Mouse (Mus musculus): ENCODE measurements around the gene Mfsd11. TPM values are rescaled to one million over a fixed set of nuclear protein-coding genes. Genes with fewer than 3 reads are reported as not detected.
"Not testable (repeated sequence)": the region's sequence is repeated elsewhere in the genome, so short reads cannot be mapped to it uniquely, and the experiment has no call there.

Mfsd11 gene
- total and polyA plus RNA-seq, 3 experiments: 6.6 to 45.9 (median 22.0) TPM

GRCm38 (mm10) chr11:116843261-116844233 lies 8.7 kb upstream of the Mfsd11 start, which contains the start of the genes Mettl23 and Jmjd6:
Gene Mettl23 (plus strand): TSS chr11:116843278.
Gene Jmjd6 (minus strand): TSS chr11:116843449.
- peak within 1 kb of the TSS; percentile 89 for H3K4me3 ChIP-seq (ENCODE audit: low read depth, low read length)
- DNase-seq (ENCODE audit: low spot score): peak; percentile 94
- H3K27me3 ChIP-seq (ENCODE audit: insufficient read depth, low read length): no peaks in the 10 kb centered on the region
- no peaks in the 10 kb centered on the region for H3K9me3 ChIP-seq (replicated peaks)
- peaks cover 54% of the 10 kb centered on the region for H3K4me1 ChIP-seq (ENCODE audit: insufficient read depth, low read depth, low read length)
- no peak for TF ChIP-seq GATA1 (IDR thresholded peaks at IDR 0.05; ENCODE audit: borderline replicate concordance, low read length)
- no peak for TF ChIP-seq GATA2 (IDR thresholded peaks at IDR 0.05; ENCODE audit: borderline replicate concordance, low read depth, low read length)
- TF ChIP-seq POLR2AphosphoS5 (IDR thresholded peaks at IDR 0.05; ENCODE audit: insufficient replicate concordance, low read depth, low read length): no peak
- TF ChIP-seq CTCF (IDR thresholded peaks at IDR 0.05; ENCODE audit: low read depth, low read length): no peak
- TF ChIP-seq TAL1 (conservative IDR thresholded peaks at IDR 0.05; ENCODE audit: low read depth, low read length): no peak
- peak; percentile 81 for ATAC-seq (ENCODE audit: extremely low read depth, insufficient number of reproducible peaks, low FRiP score, poor library complexity, severe bottlenecking)
- H3K36me3 ChIP-seq (replicated peaks): peaks cover 67% of the 10 kb centered on the region

DNA sequence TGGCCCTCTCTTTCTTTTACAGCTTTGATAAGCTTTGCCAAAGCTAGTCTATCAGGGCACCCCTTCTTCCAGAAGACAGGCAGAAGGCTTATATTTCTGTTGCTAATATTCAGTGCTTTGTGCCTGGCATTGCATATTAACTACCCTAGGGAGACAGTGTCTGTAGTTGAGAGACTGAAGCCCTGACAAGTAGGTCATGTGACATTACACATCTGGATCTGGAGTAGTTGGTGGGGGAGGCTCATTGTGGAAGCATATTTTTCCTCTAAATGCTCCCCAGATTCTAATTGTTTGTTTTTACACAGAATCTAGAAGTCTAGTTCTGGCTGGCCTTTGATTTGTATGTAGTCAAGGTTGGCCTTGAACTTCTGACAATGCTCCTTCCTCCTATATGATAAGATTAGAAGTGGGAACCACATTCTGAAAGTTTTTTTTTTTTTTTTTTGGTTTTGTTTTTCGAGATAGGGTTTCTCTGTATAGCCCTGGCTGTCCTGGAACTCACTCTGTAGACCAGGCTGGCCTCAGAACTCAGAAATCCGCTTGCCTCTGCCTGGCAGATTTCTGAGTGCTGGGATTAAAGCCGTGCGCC lies 5.6 kb upstream of the Mfsd11 start:
- Histone ChIP-seq H3K4me3 (ENCODE audit: low read depth, low read length) (no peak overlapping the region), H3K36me3 (replicated peaks) (peaks cover 53% of the 10 kb centered on the region), H3K4me1 (ENCODE audit: insufficient read depth, low read depth, low read length) (peaks cover 31% of the 10 kb centered on the region), H3K27me3 (ENCODE audit: insufficient read depth, low read length) (no peaks in the 10 kb centered on the region), H3K9me3 (replicated peaks) (no peaks in the 10 kb centered on the region)
- no peak for DNase-seq (ENCODE audit: low spot score)
- ATAC-seq (ENCODE audit: extremely low read depth, insufficient number of reproducible peaks, low FRiP score, poor library complexity, severe bottlenecking): no peak
- TF ChIP-seq POLR2AphosphoS5 (IDR thresholded peaks at IDR 0.05; ENCODE audit: insufficient replicate concordance, low read depth, low read length) (peak; percentile 73; the same call in 1 of the 2 replicates), GATA2 (IDR thresholded peaks at IDR 0.05; ENCODE audit: borderline replicate concordance, low read depth, low read length) (no peak)

GRCm38 (mm10) chr11:116847187-116848085 lies 4.8 kb upstream of the Mfsd11 start:
- H3K27me3 ChIP-seq (ENCODE audit: insufficient read depth, low read length): no peaks in the 10 kb centered on the region
- H3K36me3 ChIP-seq (replicated peaks): peaks cover 58% of the 10 kb centered on the region
- peaks cover 31% of the 10 kb centered on the region for H3K4me1 ChIP-seq (ENCODE audit: insufficient read depth, low read depth, low read length)
- H3K4me3 ChIP-seq (ENCODE audit: low read depth, low read length): no peak overlapping the region
- no peaks in the 10 kb centered on the region for H3K9me3 ChIP-seq (replicated peaks)
- DNase-seq (ENCODE audit: low spot score): no peak
- no peak for ATAC-seq (ENCODE audit: extremely low read depth, insufficient number of reproducible peaks, low FRiP score, poor library complexity, severe bottlenecking)
- no peak for TF ChIP-seq GATA1 (IDR thresholded peaks at IDR 0.05; ENCODE audit: borderline replicate concordance, low read length)
- no peak for TF ChIP-seq CTCF (IDR thresholded peaks at IDR 0.05; ENCODE audit: low read depth, low read length)
- no peak for TF ChIP-seq GATA2 (IDR thresholded peaks at IDR 0.05; ENCODE audit: borderline replicate concordance, low read depth, low read length)

DNA sequence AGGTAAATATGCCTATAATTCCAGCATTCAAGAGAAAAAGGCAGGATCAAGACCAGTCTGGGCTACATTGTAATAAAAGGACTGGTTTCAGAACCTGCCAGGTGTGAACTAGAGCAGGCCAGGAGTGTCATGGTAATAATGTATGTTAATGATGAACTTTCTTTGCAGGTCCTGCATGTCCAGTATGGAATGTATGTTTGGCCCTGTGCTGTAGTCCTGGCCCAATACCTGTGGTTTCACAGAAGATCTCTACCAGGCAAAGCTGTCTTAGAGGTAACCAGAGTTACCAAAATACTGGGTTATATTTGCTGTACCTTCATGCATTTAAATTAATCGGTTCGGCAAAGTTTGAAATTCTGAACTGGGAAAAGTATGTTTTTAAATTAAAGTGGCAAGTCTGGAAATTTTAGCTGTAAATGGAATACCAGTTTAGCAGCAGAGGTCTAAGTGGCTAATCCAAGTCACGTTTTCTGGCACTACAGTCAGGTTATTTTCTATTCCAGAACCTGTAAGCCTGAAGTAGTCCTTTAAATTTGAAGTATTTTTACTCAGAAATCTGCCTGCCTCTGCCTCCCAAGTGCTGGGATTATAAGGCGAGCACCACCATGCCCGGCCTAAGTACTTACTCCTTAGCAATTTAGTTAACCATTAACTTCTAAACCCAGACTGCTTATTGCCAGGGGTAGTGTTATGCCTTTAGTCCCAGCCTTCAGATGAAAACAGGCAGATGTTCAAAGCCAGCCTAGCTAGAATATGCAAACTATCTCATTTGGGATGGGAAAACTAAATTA lies 4.0 kb upstream of the Mfsd11 start:
- H3K4me3 ChIP-seq (ENCODE audit: low read depth, low read length): no peak overlapping the region
- H3K36me3 ChIP-seq (replicated peaks): peaks cover 58% of the 10 kb centered on the region
- H3K4me1 ChIP-seq (ENCODE audit: insufficient read depth, low read depth, low read length): peaks cover 31% of the 10 kb centered on the region
- ATAC-seq (ENCODE audit: extremely low read depth, insufficient number of reproducible peaks, low FRiP score, poor library complexity, severe bottlenecking): no peak
- DNase-seq (ENCODE audit: low spot score): no peak
- TF ChIP-seq POLR2AphosphoS5 (IDR thresholded peaks at IDR 0.05; ENCODE audit: insufficient replicate concordance, low read depth, low read length) (0 out of 2 replicates have a peak, but pooled peaks have one; percentile 50), GATA1 (IDR thresholded peaks at IDR 0.05; ENCODE audit: borderline replicate concordance, low read length) (no peak)
- H3K9me3 ChIP-seq (replicated peaks): no peaks in the 10 kb centered on the region
- H3K27me3 ChIP-seq (ENCODE audit: insufficient read depth, low read length): no peaks in the 10 kb centered on the region

GRCm38 (mm10) chr11:116848877-116849178 lies 3.4 kb upstream of the Mfsd11 start:
- 0 out of 2 replicates have a peak, but pooled peaks have one; percentile 8 for TF ChIP-seq POLR2AphosphoS5 (IDR thresholded peaks at IDR 0.05; ENCODE audit: insufficient replicate concordance, low read depth, low read length)
- not testable (repeated sequence) for H3K9me3 ChIP-seq (replicated peaks); DNase-seq (ENCODE audit: low spot score); H3K27me3 ChIP-seq (ENCODE audit: insufficient read depth, low read length); H3K4me3 ChIP-seq (ENCODE audit: low read depth, low read length); ATAC-seq (ENCODE audit: extremely low read depth, insufficient number of reproducible peaks, low FRiP score, poor library complexity, severe bottlenecking)
- peaks cover 58% of the 10 kb centered on the region for H3K36me3 ChIP-seq (replicated peaks)
- H3K4me1 ChIP-seq (ENCODE audit: insufficient read depth, low read depth, low read length): peaks cover 31% of the 10 kb centered on the region

DNA sequence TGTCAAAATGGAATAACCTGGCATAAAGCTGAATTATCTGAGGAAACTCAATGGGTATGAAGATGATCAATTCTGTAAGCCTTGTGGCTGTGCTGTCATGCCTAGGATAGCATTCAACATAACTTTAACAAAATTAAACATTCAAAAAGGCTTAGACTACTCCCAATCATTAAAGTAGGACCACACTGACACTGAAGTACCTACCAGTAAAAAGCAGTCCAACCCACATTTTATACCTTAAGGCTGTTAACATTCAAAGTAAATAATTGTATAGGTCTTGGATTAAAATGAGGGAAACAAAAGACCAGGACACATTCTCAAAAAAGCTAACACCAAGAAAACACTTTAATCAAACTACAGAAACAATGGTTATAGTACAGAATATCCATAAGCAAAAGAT lies 2.7 kb upstream of the Mfsd11 start:
- DNase-seq (ENCODE audit: low spot score) (no peak), ATAC-seq (ENCODE audit: extremely low read depth, insufficient number of reproducible peaks, low FRiP score, poor library complexity, severe bottlenecking) (no peak)
- Histone ChIP-seq H3K4me3 (ENCODE audit: low read depth, low read length) (no peak overlapping the region; the same call in 1 of the 2 replicates), H3K27me3 (ENCODE audit: insufficient read depth, low read length) (no peaks in the 10 kb centered on the region), H3K4me1 (ENCODE audit: insufficient read depth, low read depth, low read length) (peaks cover 39% of the 10 kb centered on the region), H3K9me3 (replicated peaks) (no peaks in the 10 kb centered on the region), H3K36me3 (replicated peaks) (peaks cover 58% of the 10 kb centered on the region)
- no peak for TF ChIP-seq CTCF (IDR thresholded peaks at IDR 0.05; ENCODE audit: low read depth, low read length)
- no peak for TF ChIP-seq GATA2 (IDR thresholded peaks at IDR 0.05; ENCODE audit: borderline replicate concordance, low read depth, low read length)
- no peak for TF ChIP-seq POLR2AphosphoS5 (IDR thresholded peaks at IDR 0.05; ENCODE audit: insufficient replicate concordance, low read depth, low read length)
- no peak for TF ChIP-seq TAL1 (conservative IDR thresholded peaks at IDR 0.05; ENCODE audit: low read depth, low read length)
- no peak for TF ChIP-seq GATA1 (IDR thresholded peaks at IDR 0.05; ENCODE audit: borderline replicate concordance, low read length)
